Mouse (Mus musculus) Muller cell, postnatal 12 days (primary cell): Measurements from ENCODE around the gene Mpi.

Source experiments
- DNase-seq: peaks from one replicate; pipeline ENCODE4 v3.0.0-alpha.2; 2015; ENCODE audit errors: inconsistent ontology term

The Mpi gene

GRCm38 (mm10) chr9:57552139-57552887, at the start of gene Mpi:
Mpi (minus strand) TSS chr9:57552763.
- DNase-seq = peak; percentile 44

GRCm38 (mm10) chr9:57602098-57602497, 49.5 kb upstream of the Mpi start:
- DNase-seq = no peak

GRCm38 (mm10) chr9:57601353-57601706, 48.8 kb upstream of the Mpi start:
- peak; percentile 94 for DNase-seq

- DNase-seq = no peak
These were observed 48.2 kb upstream of the Mpi start for GRCm38 (mm10) chr9:57600620-57601352.

GRCm38 (mm10) chr9:57598851-57599563, 46.4 kb upstream of the Mpi start:
- DNase-seq = no peak

- DNase-seq = peak; percentile 54
These were observed 45.4 kb upstream of the Mpi start for GRCm38 (mm10) chr9:57597929-57598382.

- DNase-seq = no peak
These were observed 44.7 kb upstream of the Mpi start for GRCm38 (mm10) chr9:57597265-57597664.

- DNase-seq = no peak
These were observed 41.6 kb upstream of the Mpi start for GRCm38 (mm10) chr9:57594174-57594509.

GRCm38 (mm10) chr9:57593454-57594173, 41.1 kb upstream of the Mpi start:
- no peak for DNase-seq

GRCm38 (mm10) chr9:57590726-57591125, 38.2 kb upstream of the Mpi start:
- no peak for DNase-seq

GRCm38 (mm10) chr9:57589224-57590126, 36.9 kb upstream of the Mpi start, which contains the start of gene Ulk3:
Ulk3 (plus strand) TSS chr9:57589452.
- DNase-seq = peak; percentile 92

- no peak for DNase-seq
These were observed 32.4 kb upstream of the Mpi start for GRCm38 (mm10) chr9:57584991-57585390.

- no peak for DNase-seq
These were observed 24.7 kb upstream of the Mpi start for GRCm38 (mm10) chr9:57577144-57577849.

GRCm38 (mm10) chr9:57575577-57575976, 23.0 kb upstream of the Mpi start:
- no peak for DNase-seq

GRCm38 (mm10) chr9:57574397-57574796, 21.8 kb upstream of the Mpi start:
- no peak for DNase-seq

- DNase-seq = no peak
These were observed 15.9 kb upstream of the Mpi start for GRCm38 (mm10) chr9:57568500-57568899.

- no peak for DNase-seq
These were observed 14.3 kb upstream of the Mpi start for GRCm38 (mm10) chr9:57566846-57567245.

- no peak for DNase-seq
These were observed 13.2 kb upstream of the Mpi start for GRCm38 (mm10) chr9:57565741-57566221.

GRCm38 (mm10) chr9:57564609-57565008, 12.0 kb upstream of the Mpi start:
- peak; percentile 9 for DNase-seq

- DNase-seq = no peak
These were observed 10.4 kb upstream of the Mpi start for GRCm38 (mm10) chr9:57562896-57563372.
